16 mouse cellular contexts compared by ENCODE assay signal in genomic region chr6:27968859-27969258, GRCm38 (mm10).
DNase-seq lines count a peak whose midpoint lies in the region.
"Had no signal": no experiment of that assay in that cellular context is flagged by ENCODE, and none has a peak within 500 bp of the region (broad histone marks: within the 10 kb centered on the region; RNA-seq: fewer than 3 reads in every experiment).

No protein-coding gene starts in this region.

- peak overlapping the region; percentile 30; the same call in 1 of the 2 replicates for H3K27ac ChIP-seq in limb, embryonic 10.5 days
- H3K27ac ChIP-seq: embryonic facial prominence, embryonic 13.5 days; forebrain, embryonic 12.5 days; heart, adult 2 months; hindbrain, embryonic 15.5 days had no signal

- no peaks in the 10 kb centered on the region for H3K9me3 ChIP-seq in limb, embryonic 10.5 days (replicated peaks)
- H3K9me3 ChIP-seq: embryonic facial prominence, embryonic 13.5 days; forebrain, embryonic 12.5 days; heart, embryonic 12.5 days; hindbrain, embryonic 15.5 days had no signal

- H3K4me1 ChIP-seq in limb, embryonic 10.5 days = peaks cover 16% of the 10 kb centered on the region
- H3K4me1 ChIP-seq: forebrain, embryonic 12.5 days; hindbrain, embryonic 15.5 days had no signal

- WGBS in limb, embryonic 10.5 days = 80% methylated on average over 2 of the region's 2 CpGs

- no peaks in the 10 kb centered on the region for H3K27me3 ChIP-seq in limb, embryonic 10.5 days (ENCODE audit: low read depth, poor library complexity, severe bottlenecking)
- H3K27me3 ChIP-seq: embryonic facial prominence, embryonic 13.5 days; forebrain, embryonic 12.5 days; heart, embryonic 12.5 days; hindbrain, embryonic 15.5 days had no signal

- DNase-seq in layer of hippocampus, adult 11-12 months (ENCODE audit: low spot score) = peak; percentile 34
- DNase-seq in layer of hippocampus, postnatal 36 days = no peak
- peak; percentile 16 for DNase-seq in right cerebral cortex, adult 18-20 months
- no peak for DNase-seq in right cerebral cortex, postnatal 25 days
- DNase-seq in limb, embryonic 10.5 days (ENCODE audit: low spot score) = no peak
- no peak for DNase-seq in embryo, embryonic 10 days (ENCODE audit: low spot score)
- DNase-seq: adrenal gland, adult 2 months; adrenal gland, postnatal 25 days; cerebellum, adult 2 months; cerebellum, postnatal 10 days; gastrocnemius, postnatal 10 days; heart, adult 2 months had no signal

- no peaks in the 10 kb centered on the region for H3K36me3 ChIP-seq in limb, embryonic 10.5 days
- H3K36me3 ChIP-seq: embryonic facial prominence, embryonic 13.5 days; forebrain, embryonic 12.5 days; heart, embryonic 12.5 days; hindbrain, embryonic 15.5 days had no signal

- H3K4me3 ChIP-seq in limb, embryonic 10.5 days = no peak overlapping the region
- H3K4me3 ChIP-seq: embryonic facial prominence, embryonic 13.5 days; forebrain, embryonic 12.5 days; heart, adult 2 months; heart, embryonic 12.5 days; hindbrain, embryonic 15.5 days had no signal

Comparison
In these comparisons a context has a peak if more than half of its experiments do, and no peak if none do; other contexts are left out.
1. DNase-seq: peak in layer of hippocampus, adult 11-12 months (single experiment) and right cerebral cortex, adult 18-20 months (single experiment); none in layer of hippocampus, postnatal 36 days (0 of 2), right cerebral cortex, postnatal 25 days (single experiment), limb, embryonic 10.5 days (single experiment) and embryo, embryonic 10 days (single experiment).